Mouse (Mus musculus): ENCODE measurements around the gene Kdm8. TPM values are rescaled to one million over a fixed set of nuclear protein-coding genes. Genes with fewer than 3 reads are reported as not detected.

Kdm8 gene
- polyA plus RNA-seq, 1 experiment, result 3.1 TPM

DNA sequence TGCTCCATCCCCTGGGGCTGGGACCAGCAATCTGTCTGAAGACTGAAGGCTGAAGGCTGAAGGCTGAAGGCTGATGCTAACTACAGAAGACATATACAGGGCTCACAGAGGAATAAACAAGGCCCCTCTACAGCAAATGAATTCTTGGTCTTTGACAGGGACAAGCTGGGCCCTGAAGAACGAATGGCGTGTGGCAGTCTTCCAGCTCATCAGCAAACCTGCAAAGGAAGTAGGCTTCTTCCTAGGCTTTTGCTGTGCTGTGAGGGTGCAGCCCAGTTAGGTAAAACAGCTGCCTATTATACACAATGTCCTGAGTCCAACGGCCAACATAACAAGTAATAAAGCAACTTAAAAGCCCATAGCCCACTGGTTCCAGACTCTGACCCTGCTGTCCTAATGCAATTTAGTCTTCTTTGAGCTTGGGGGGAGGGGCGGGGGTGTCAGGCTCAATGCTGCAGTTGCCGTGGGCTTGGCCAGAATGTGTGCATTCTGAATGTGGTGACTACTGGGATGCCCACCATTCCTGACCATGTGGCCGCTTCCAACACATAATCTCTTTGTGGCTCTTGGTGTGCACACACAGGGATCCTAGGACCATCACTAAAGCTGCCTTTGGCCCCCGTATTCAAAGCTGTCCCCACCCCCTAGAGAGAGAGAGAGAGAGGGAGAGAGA is 14.2 kb upstream of the Kdm8 start:
- H3K27ac ChIP-seq (ENCODE audit: control insufficient read depth, insufficient read depth, low read depth, low read length), result no peak overlapping the region
- no peaks in the 10 kb centered on the region for H3K27me3 ChIP-seq (ENCODE audit: control insufficient read depth, insufficient read depth, low read length)
- H3K36me3 ChIP-seq (ENCODE audit: control insufficient read depth, insufficient read depth, low read length), result no peaks in the 10 kb centered on the region
- H3K4me3 ChIP-seq (ENCODE audit: control insufficient read depth, low read depth, low read length), result no peak overlapping the region
- no peak for TF ChIP-seq CTCF (IDR thresholded peaks at IDR 0.05; ENCODE audit: control insufficient read depth, insufficient read depth, insufficient replicate concordance, low read depth, low read length)
- no peak for TF ChIP-seq POLR2A (IDR thresholded peaks at IDR 0.05; ENCODE audit: control insufficient read depth, low read depth, low read length)
- no peaks in the 10 kb centered on the region for H3K4me1 ChIP-seq (ENCODE audit: control insufficient read depth, insufficient read depth, low read length)

GRCm38 (mm10) chr7:125433874-125434273 is 10.6 kb upstream of the Kdm8 start:
- no peak overlapping the region for H3K27ac ChIP-seq (ENCODE audit: control insufficient read depth, insufficient read depth, low read depth, low read length)
- no peak for TF ChIP-seq CTCF (IDR thresholded peaks at IDR 0.05; ENCODE audit: control insufficient read depth, insufficient read depth, insufficient replicate concordance, low read depth, low read length)
- TF ChIP-seq POLR2A (IDR thresholded peaks at IDR 0.05; ENCODE audit: control insufficient read depth, low read depth, low read length), result no peak

GRCm38 (mm10) chr7:125434666-125435290 is 9.7 kb upstream of the Kdm8 start:
- Histone ChIP-seq H3K4me1 (ENCODE audit: control insufficient read depth, insufficient read depth, low read length) (no peaks in the 10 kb centered on the region), H3K4me3 (ENCODE audit: control insufficient read depth, low read depth, low read length) (no peak overlapping the region), H3K27ac (ENCODE audit: control insufficient read depth, insufficient read depth, low read depth, low read length) (no peak overlapping the region), H3K36me3 (ENCODE audit: control insufficient read depth, insufficient read depth, low read length) (no peaks in the 10 kb centered on the region), H3K27me3 (ENCODE audit: control insufficient read depth, insufficient read depth, low read length) (no peaks in the 10 kb centered on the region)
- TF ChIP-seq POLR2A (IDR thresholded peaks at IDR 0.05; ENCODE audit: control insufficient read depth, low read depth, low read length) (no peak), CTCF (IDR thresholded peaks at IDR 0.05; ENCODE audit: control insufficient read depth, insufficient read depth, insufficient replicate concordance, low read depth, low read length) (no peak)

More at GRCm38 (mm10) chr7:125433874-125434273, 10.6 kb upstream of the Kdm8 start:
- H3K27me3 ChIP-seq (ENCODE audit: control insufficient read depth, insufficient read depth, low read length), result no peaks in the 10 kb centered on the region
- H3K4me1 ChIP-seq (ENCODE audit: control insufficient read depth, insufficient read depth, low read length), result no peaks in the 10 kb centered on the region
- no peaks in the 10 kb centered on the region for H3K36me3 ChIP-seq (ENCODE audit: control insufficient read depth, insufficient read depth, low read length)
- no peak overlapping the region for H3K4me3 ChIP-seq (ENCODE audit: control insufficient read depth, low read depth, low read length)

GRCm38 (mm10) chr7:125442323-125442722 is 2.2 kb upstream of the Kdm8 start:
- H3K36me3 ChIP-seq (ENCODE audit: control insufficient read depth, insufficient read depth, low read length), result no peaks in the 10 kb centered on the region
- H3K4me3 ChIP-seq (ENCODE audit: control insufficient read depth, low read depth, low read length), result no peak overlapping the region
- H3K27me3 ChIP-seq (ENCODE audit: control insufficient read depth, insufficient read depth, low read length), result no peaks in the 10 kb centered on the region
- H3K27ac ChIP-seq (ENCODE audit: control insufficient read depth, insufficient read depth, low read depth, low read length), result no peak overlapping the region
- H3K4me1 ChIP-seq (ENCODE audit: control insufficient read depth, insufficient read depth, low read length), result peaks cover 2% of the 10 kb centered on the region
- TF ChIP-seq CTCF (IDR thresholded peaks at IDR 0.05; ENCODE audit: control insufficient read depth, insufficient read depth, insufficient replicate concordance, low read depth, low read length) (no peak), POLR2A (IDR thresholded peaks at IDR 0.05; ENCODE audit: control insufficient read depth, low read depth, low read length) (no peak)

GRCm38 (mm10) chr7:125444076-125444463 is 406 bp upstream of the Kdm8 start:
- peak overlapping the region; percentile 4; the same call in 1 of the 2 replicates for H3K27ac ChIP-seq (ENCODE audit: control insufficient read depth, insufficient read depth, low read depth, low read length)
- H3K4me3 ChIP-seq (ENCODE audit: control insufficient read depth, low read depth, low read length), result peak overlapping the region; percentile 92
- no peaks in the 10 kb centered on the region for H3K36me3 ChIP-seq (ENCODE audit: control insufficient read depth, insufficient read depth, low read length)
- H3K4me1 ChIP-seq (ENCODE audit: control insufficient read depth, insufficient read depth, low read length), result peaks cover 2% of the 10 kb centered on the region
- H3K27me3 ChIP-seq (ENCODE audit: control insufficient read depth, insufficient read depth, low read length), result no peaks in the 10 kb centered on the region
- no peak for TF ChIP-seq CTCF (IDR thresholded peaks at IDR 0.05; ENCODE audit: control insufficient read depth, insufficient read depth, insufficient replicate concordance, low read depth, low read length)
- TF ChIP-seq POLR2A (IDR thresholded peaks at IDR 0.05; ENCODE audit: control insufficient read depth, low read depth, low read length), result no peak

- no peaks in the 10 kb centered on the region for H3K36me3 ChIP-seq (ENCODE audit: control insufficient read depth, insufficient read depth, low read length)
Observed at GRCm38 (mm10) chr7:125450678-125451077, 6.2 kb downstream of the Kdm8 start.

DNA sequence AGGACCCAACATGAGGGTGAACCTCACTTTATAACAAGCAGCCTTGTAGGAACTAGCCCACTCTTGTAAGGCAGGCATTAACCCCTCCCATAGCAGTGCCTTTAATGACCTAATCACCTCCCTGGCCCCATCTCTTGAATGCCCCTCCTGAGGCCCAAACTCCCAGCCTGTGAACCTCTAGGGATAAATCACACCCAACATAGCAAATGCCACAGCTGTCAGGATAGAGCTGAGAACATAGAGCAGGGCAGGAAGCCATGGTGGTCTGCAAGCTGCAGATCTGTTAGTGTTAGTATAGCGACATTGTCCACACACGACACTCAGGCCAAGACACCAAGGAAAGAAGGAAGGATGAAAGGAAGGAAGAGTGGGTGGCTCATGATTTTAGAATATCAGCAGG is 6.6 kb downstream of the Kdm8 start:
- no peak for TF ChIP-seq CTCF (IDR thresholded peaks at IDR 0.05; ENCODE audit: control insufficient read depth, insufficient read depth, insufficient replicate concordance, low read depth, low read length)
- no peak for TF ChIP-seq POLR2A (IDR thresholded peaks at IDR 0.05; ENCODE audit: control insufficient read depth, low read depth, low read length)
- Histone ChIP-seq H3K27me3 (ENCODE audit: control insufficient read depth, insufficient read depth, low read length) (no peaks in the 10 kb centered on the region), H3K4me3 (ENCODE audit: control insufficient read depth, low read depth, low read length) (no peak overlapping the region), H3K27ac (ENCODE audit: control insufficient read depth, insufficient read depth, low read depth, low read length) (no peak overlapping the region), H3K36me3 (ENCODE audit: control insufficient read depth, insufficient read depth, low read length) (no peaks in the 10 kb centered on the region), H3K4me1 (ENCODE audit: control insufficient read depth, insufficient read depth, low read length) (no peaks in the 10 kb centered on the region)

More at GRCm38 (mm10) chr7:125450678-125451077, 6.2 kb downstream of the Kdm8 start:
- H3K4me3 ChIP-seq (ENCODE audit: control insufficient read depth, low read depth, low read length), result no peak overlapping the region
- TF ChIP-seq POLR2A (IDR thresholded peaks at IDR 0.05; ENCODE audit: control insufficient read depth, low read depth, low read length) (no peak), CTCF (IDR thresholded peaks at IDR 0.05; ENCODE audit: control insufficient read depth, insufficient read depth, insufficient replicate concordance, low read depth, low read length) (no peak)
- H3K27me3 ChIP-seq (ENCODE audit: control insufficient read depth, insufficient read depth, low read length), result no peaks in the 10 kb centered on the region
- H3K27ac ChIP-seq (ENCODE audit: control insufficient read depth, insufficient read depth, low read depth, low read length), result no peak overlapping the region
- H3K4me1 ChIP-seq (ENCODE audit: control insufficient read depth, insufficient read depth, low read length), result no peaks in the 10 kb centered on the region

Data from testis, adult 2 months (tissue).